ENCODE assay signal across 12 mouse cellular contexts in genomic region chr2:16364749-16365148, GRCm38 (mm10).
"Had no signal": no experiment of that assay in that cellular context is flagged by ENCODE, and none has a peak within 500 bp of the region (broad histone marks: within the 10 kb centered on the region; RNA-seq: fewer than 3 reads in every experiment).

No protein-coding gene starts in this region.

- H3K4me3 ChIP-seq: left cerebral cortex, adult 2 months; limb, embryonic 10.5 days; liver, embryonic 15.5 days; neural tube, embryonic 12.5 days had no signal

- H3K27ac ChIP-seq: left cerebral cortex, adult 2 months; limb, embryonic 10.5 days; liver, embryonic 15.5 days; neural tube, embryonic 12.5 days; stomach, postnatal 0 days had no signal

- DNase-seq: kidney, adult 18-20 months; kidney, postnatal 10 days; lung, embryonic 14.5 days; lung, postnatal 10 days; lung, postnatal 4 days; midbrain, embryonic 14.5 days; thymus, postnatal 4 days had no signal
